Mouse (Mus musculus) lung, postnatal 25 days (tissue): ENCODE data around the gene Aanat.

Experiments
- DNase-seq: peaks from one replicate; pipeline ENCODE4 v3.0.0; 2022; ENCODE audit warnings: low spot score

The Aanat gene

GRCm38 (mm10) chr11:116586310-116586709 lies at the start of gene Aanat:
Aanat (plus strand) TSS chr11:116586432.
- DNase-seq: no peak

DNA sequence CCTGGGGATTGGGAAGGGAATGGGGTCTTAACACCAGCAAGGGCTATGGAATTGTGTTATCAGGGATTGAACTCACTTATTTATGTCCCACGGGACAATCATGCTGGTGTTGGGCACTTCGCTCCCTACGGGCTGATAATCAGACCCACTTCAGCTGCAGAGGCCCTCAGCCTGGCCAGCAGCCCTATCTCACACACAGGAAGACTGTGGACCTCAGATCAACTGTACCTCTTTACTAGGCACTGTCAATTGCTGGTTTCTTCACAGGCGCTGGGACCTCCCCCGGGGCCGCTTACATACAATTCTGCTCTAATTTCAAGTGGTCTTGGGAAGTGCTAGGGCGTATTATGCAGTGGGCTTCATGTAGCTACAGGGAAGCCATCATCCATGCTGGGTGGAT lies 49.5 kb upstream of the Aanat start:
- DNase-seq: no peak

GRCm38 (mm10) chr11:116537388-116537787 lies 48.8 kb upstream of the Aanat start:
- DNase-seq: no peak

- no peak for DNase-seq
These were observed 48.0 kb upstream of the Aanat start for GRCm38 (mm10) chr11:116538142-116538735.

- DNase-seq: no peak
These were observed 45.0 kb upstream of the Aanat start for GRCm38 (mm10) chr11:116541183-116541582.

DNA sequence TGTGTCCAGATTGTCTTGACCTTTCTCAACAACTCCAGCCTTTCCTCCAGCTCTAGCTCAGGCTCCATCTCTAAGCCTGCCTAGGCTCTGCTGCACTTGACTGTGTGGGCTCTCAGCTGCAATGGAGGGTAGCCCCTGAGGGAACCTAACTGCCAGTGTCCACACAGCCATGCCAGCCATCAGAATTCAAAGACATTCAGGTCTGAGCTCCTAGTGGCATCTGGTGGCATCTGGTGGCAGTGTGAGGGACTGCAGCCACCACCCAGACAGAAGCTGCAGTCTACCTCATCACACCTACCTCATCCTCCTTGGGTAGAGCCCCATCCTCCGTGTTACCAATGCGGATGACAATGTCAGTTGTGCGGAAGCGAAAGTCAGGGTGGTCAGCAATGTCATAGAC lies 43.1 kb upstream of the Aanat start:
- DNase-seq: no peak

DNA sequence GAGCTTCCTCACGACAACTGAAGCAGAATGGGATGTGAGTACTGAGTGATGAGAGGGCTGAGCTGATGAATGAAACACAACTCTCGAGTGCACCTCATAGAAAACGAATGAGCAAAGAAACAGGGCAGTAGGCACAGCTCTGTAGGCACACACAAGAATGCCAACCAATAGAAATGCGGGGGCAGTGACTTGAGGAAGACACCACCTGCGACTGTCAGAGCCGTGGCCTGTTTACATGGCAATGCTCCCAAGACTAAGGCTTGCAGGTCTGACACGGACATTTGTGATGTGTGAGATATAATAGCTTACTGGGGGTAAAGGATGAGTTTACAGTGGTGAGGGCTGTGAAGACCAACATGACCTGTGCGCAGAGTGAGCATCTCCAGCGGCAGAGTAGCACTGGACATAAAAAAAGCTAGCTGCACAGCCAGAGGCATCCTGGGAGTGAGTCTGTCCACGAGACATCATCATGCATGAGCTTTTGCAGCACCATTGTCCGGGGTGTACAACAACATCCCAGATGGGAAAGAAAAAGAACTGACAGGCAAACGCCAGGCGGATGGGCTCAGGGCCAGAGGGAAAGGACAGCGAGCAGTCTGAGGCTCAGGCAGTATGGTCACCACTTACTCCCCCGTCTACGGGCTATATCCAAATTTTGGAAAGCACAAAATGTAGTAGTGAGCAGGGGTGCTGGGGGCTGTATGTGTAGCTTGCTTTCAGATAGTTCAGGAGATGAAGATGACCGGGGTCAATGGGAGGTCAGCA lies 38.8 kb upstream of the Aanat start:
- no peak for DNase-seq

DNA sequence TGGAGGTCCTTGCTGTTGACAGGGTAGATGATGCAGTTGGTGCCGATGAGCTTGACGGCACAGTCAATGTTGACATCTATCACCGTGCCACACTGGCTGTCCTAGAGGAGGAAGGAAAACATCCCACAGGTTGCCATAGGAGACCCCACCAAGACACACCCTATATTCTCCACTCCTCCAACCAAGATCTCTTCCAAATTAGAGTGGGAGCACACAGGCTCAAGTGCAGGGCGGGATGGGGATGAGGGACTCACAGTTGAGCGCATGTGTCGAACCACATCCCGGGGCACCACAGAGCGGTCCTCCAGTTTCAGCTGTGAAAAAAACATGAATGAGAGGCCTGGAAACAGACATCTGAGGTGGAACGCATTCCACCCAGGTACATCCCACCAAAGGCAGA lies 37.5 kb upstream of the Aanat start:
- DNase-seq: no peak

DNA sequence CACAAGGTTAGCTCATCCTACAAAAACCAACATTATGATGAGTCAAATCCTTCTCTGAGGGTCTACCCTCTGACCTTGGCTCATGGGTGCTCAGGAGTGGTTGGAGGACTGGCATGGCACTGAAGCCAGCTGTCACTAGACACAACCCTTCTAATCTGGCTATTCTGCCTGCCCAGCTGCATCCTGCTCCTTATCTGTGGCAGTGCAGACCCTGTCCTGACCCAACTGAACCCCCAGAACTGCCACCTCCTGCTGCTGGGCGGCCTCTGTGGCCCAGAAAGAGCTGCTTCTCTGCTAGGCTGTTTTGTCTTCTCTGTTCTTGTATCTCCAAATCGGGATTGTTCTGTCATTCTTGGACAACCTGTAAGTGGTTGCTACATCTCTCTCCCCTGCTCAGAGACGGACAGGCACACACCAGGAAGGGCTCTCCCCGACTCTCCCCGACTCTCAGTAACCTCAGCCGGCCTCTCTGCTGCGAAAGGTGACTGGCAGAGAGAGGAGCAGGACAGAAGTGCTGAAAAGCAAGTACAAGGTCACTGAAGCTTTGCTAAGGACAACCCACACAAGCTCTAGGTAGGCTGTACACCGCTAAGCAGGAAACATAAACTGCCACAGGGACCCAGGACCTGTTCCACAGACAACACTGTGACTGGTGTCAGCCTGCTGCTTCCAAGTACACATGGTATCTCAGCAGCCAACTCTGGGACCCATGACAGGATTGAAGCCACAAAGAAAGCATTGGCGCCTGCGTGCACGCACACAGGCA lies 36.8 kb upstream of the Aanat start:
- DNase-seq: no peak

- peak; percentile 24 for DNase-seq
These were observed 35.5 kb upstream of the Aanat start for GRCm38 (mm10) chr11:116550748-116551147.

- no peak for DNase-seq
These were observed 34.0 kb upstream of the Aanat start for GRCm38 (mm10) chr11:116552194-116552593.

- DNase-seq: peak; percentile 51
These were observed 31.9 kb upstream of the Aanat start for GRCm38 (mm10) chr11:116554171-116554878.

DNA sequence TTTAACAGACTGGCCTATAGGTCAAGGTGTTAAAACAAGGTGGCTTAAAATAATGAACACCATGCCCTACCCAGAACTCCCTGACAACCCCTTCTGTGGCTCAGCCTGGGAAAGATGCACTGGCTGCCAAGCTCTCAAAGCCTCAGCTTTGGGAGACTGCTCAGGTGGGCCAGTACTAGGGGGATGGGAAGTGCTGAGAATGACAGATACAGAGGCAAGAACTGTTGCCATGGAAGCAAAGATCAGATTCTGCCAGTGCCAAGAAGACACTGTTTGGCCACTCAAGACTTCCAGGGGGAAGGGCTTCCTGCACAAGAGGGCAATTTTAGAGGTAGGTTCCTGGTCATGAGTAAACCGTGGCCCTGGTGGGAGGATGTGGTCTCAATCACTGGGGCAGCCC lies 30.7 kb upstream of the Aanat start:
- no peak for DNase-seq

DNA sequence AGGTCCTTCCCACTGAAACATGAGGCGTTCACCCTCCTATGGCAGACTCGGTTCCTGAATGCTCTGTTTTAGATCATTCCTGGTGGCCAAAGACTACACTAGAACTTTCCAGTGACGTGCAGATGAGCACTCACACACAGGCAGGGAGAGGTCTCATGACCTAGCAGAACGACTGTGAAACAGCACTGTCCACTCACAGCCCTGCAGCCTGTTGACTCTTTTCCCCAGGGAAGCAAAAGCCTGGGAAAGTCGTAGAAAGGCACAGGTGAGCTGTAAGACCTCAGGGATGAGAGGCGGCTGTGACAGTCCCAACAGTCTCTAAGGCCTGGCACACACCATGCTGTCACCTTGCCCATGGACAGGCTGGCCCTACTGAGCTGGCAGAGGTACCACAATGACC lies 29.9 kb upstream of the Aanat start:
- no peak for DNase-seq

DNA sequence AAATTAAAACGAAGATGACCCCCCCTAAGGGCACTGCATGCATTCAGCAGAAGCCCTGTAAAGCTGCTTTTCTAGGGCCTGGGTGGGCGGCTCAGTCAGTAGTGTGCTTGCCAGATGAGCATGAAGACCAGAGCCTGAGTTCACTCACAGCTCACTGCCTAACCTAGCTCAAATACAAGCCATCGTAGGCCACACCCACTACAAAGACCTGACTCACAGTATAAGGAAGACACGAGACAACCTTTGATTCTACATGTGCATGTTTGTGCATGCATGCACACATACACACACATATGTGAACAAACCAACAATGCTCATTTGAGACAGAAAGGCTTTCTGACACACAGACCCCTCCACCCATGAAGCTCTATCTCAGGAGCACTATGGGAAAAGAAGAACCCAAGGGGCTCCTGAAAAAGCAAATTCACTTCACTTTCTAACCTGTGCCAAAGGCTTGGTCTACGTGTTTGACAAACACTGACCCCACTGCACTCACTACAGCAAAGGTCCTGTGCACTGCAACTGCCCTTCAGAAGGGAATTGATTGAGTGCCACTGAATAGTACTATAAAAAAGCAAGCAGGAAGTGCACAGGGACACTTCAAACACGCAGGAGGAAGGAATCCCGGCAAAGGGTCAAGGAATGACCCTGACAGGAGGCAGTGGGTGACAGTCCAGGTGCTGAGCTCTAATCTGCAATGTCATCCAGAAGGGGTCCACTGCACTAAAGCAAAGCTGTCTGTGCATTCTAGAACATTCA lies 20.8 kb upstream of the Aanat start:
- DNase-seq: no peak

DNA sequence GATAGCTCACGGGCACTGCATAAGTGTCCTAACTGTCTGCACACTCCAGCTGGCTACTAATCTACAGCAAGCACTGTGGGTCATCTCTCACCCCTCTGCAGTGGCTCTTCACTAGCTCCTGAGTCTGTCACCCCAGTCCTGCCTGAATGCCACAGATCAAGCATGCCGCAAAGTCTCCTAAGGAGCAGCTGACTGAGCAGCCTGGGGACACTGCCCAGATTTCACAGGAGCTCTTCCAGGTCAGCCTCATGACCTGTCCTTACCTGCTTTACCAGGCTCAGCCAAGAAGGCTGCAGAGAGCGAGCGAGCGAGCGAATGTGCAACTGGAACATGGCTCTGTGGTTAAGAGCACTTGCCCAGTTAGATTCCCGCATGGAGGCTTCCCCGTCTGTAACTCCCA lies 18.7 kb upstream of the Aanat start:
- DNase-seq: no peak

DNA sequence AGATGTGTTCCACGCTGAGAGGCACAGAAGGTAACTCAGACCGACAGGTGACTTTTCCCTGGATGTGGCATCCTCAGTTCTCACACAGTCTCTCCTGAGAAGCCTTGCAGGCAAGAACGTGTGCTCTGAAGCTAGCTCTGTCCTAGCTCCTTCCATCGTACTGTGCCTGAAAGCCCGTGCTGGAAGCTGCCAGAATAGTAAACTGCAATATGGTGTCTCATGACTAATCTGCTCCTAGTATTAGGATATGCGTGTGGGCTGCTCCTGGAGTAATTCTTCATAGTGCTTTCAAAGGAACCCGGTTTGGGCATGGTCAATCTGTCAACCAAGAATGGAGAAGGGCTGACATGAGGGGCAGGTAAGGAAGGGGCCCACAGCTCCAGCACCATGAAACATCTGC lies 15.4 kb upstream of the Aanat start:
- DNase-seq: no peak

- peak; percentile 36 for DNase-seq
These were observed 14.2 kb upstream of the Aanat start for GRCm38 (mm10) chr11:116571767-116572679.

- no peak for DNase-seq
These were observed 13.3 kb upstream of the Aanat start for GRCm38 (mm10) chr11:116572756-116573543.

- DNase-seq: no peak
These were observed 11.7 kb upstream of the Aanat start for GRCm38 (mm10) chr11:116574486-116574885.
